Mouse (Mus musculus) stomach, embryonic 14.5 days (tissue): ENCODE measurements around the gene Abca13. TPM values are rescaled to one million over a fixed set of nuclear protein-coding genes. Genes with fewer than 3 reads are reported as not detected.
"Not testable (repeated sequence)": the region's sequence is repeated elsewhere in the genome, so short reads cannot be mapped to it uniquely, and the experiment has no call there.

Source experiments
- ATAC-seq: fragments of 200-750 bp; cut with Nextera tagmentation; 2 replicates; pipeline ENCODE4 v1.8.0; 2017; ENCODE audit warnings: low read depth, moderate TSS enrichment; ENCODE audit not compliant: insufficient number of reproducible peaks, insufficient read depth, low FRiP score
- H3K27ac ChIP-seq: fragments of 300-500 bp; sonication (generic); 2 replicates; pipeline ENCODE4 v1.5.1; 2014; ENCODE audit warnings: mild to moderate bottlenecking, low read length, moderate library complexity, mixed read lengths
- H3K27me3 ChIP-seq: fragments of 300-500 bp; sonication (generic); 2 replicates; pipeline ENCODE4 v1.6.1; 2014; ENCODE audit warnings: low read length, control low read depth, mixed read lengths; ENCODE audit not compliant: control insufficient read depth, insufficient read depth
- H3K36me3 ChIP-seq: fragments of 300-500 bp; sonication (generic); 2 replicates; pipeline ENCODE4 v1.6.1; 2014; ENCODE audit warnings: mild to moderate bottlenecking, control low read depth, low read length, moderate library complexity, mixed read lengths; ENCODE audit not compliant: control insufficient read depth, insufficient read depth
- H3K4me1 ChIP-seq: fragments of 300-500 bp; sonication (generic); 2 replicates; pipeline ENCODE4 v1.6.1; 2014; ENCODE audit warnings: low read length, control low read depth, mixed read lengths; ENCODE audit not compliant: control insufficient read depth, insufficient read depth
- H3K4me2 ChIP-seq: fragments of 300-500 bp; sonication (generic); replicated peaks from 2 replicates; pipeline ENCODE4 v1.6.1; 2014; ENCODE audit warnings: low read depth, low read length, control low read depth
- H3K4me3 ChIP-seq: fragments of 300-500 bp; sonication (generic); 2 replicates; pipeline ENCODE4 v1.5.1; 2014; ENCODE audit warnings: low read depth, low read length, control low read depth
- H3K9ac ChIP-seq: fragments of 300-500 bp; sonication (generic); replicated peaks from 2 replicates; pipeline ENCODE4 v1.6.1; 2014; ENCODE audit warnings: low read depth, mild to moderate bottlenecking, control low read depth, low read length, moderate library complexity, mixed read lengths
- H3K9me3 ChIP-seq: fragments of 300-500 bp; sonication (generic); 2 replicates; pipeline ENCODE4 v1.6.1; 2016; ENCODE audit warnings: low read depth, low read length, control low read depth; ENCODE audit not compliant: control insufficient read depth
- WGBS: fragments of 180-500 bp; shearing (Covaris S2); extraction: QIAGEN DNeasy Blood & Tissue Kit; methylation state at CpG from one replicate; pipeline ENCODE4 v1.1.7; 2014; 5-methylcytosine and 5-hydroxymethylcytosine counted together
- polyA plus RNA-seq: library from polyadenylated mRNA; unstranded; fragments of >200 nt; fragmentation: Nextera tagmentation; extraction: Ambion mirVana; gene quantifications from 2 replicates; pipeline ENCODE4 v1.2.1, GENCODE M21; 2014

Gene Abca13
- polyA plus RNA-seq, 1 experiment from 2014 or later: 0.03 TPM

- H3K4me3 ChIP-seq: no peak overlapping the region
- no peak overlapping the region for H3K9ac ChIP-seq
- H3K27ac ChIP-seq: no peak overlapping the region
- WGBS: 64% methylated on average over 3 of the region's 3 CpGs
- no peak overlapping the region for H3K4me2 ChIP-seq
- ATAC-seq: no peak
- H3K4me1 ChIP-seq: no peaks in the 10 kb centered on the region
- H3K36me3 ChIP-seq: no peaks in the 10 kb centered on the region
- no peaks in the 10 kb centered on the region for H3K27me3 ChIP-seq
- no peaks in the 10 kb centered on the region for H3K9me3 ChIP-seq
These were observed 235.7 kb downstream of the Abca13 start for GRCm38 (mm10) chr11:9427411-9427810.

GRCm38 (mm10) chr11:9432807-9433206 is 241.1 kb downstream of the Abca13 start:
- WGBS: 45% methylated on average over 5 of the region's 5 CpGs
- Histone ChIP-seq H3K4me3 (no peak overlapping the region), H3K27me3 (no peaks in the 10 kb centered on the region), H3K36me3 (no peaks in the 10 kb centered on the region), H3K4me2 (no peak overlapping the region), H3K9ac (no peak overlapping the region), H3K4me1 (no peaks in the 10 kb centered on the region), H3K27ac (no peak overlapping the region), H3K9me3 (no peaks in the 10 kb centered on the region)
- no peak for ATAC-seq

GRCm38 (mm10) chr11:9436617-9437016 is 244.9 kb downstream of the Abca13 start:
- Histone ChIP-seq H3K27ac (no peak overlapping the region), H3K4me2 (no peak overlapping the region), H3K9me3 (no peaks in the 10 kb centered on the region), H3K36me3 (no peaks in the 10 kb centered on the region), H3K9ac (no peak overlapping the region), H3K4me1 (no peaks in the 10 kb centered on the region), H3K27me3 (no peaks in the 10 kb centered on the region), H3K4me3 (no peak overlapping the region)
- ATAC-seq: no peak

- Histone ChIP-seq H3K27ac (no peak overlapping the region), H3K27me3 (no peaks in the 10 kb centered on the region), H3K9me3 (no peaks in the 10 kb centered on the region), H3K36me3 (no peaks in the 10 kb centered on the region), H3K4me1 (no peaks in the 10 kb centered on the region), H3K9ac (no peak overlapping the region), H3K4me3 (no peak overlapping the region), H3K4me2 (no peak overlapping the region)
- 68% methylated on average over 2 of the region's 2 CpGs for WGBS
- ATAC-seq: no peak
These were observed 248.0 kb downstream of the Abca13 start for GRCm38 (mm10) chr11:9439781-9440180.

GRCm38 (mm10) chr11:9441192-9441591 is 249.4 kb downstream of the Abca13 start:
- H3K27ac ChIP-seq: no peak overlapping the region
- H3K9ac ChIP-seq: no peak overlapping the region
- ATAC-seq: no peak
- H3K9me3 ChIP-seq: no peaks in the 10 kb centered on the region
- no peak overlapping the region for H3K4me3 ChIP-seq
- WGBS: 56% methylated on average over 4 of the region's 4 CpGs
- H3K4me2 ChIP-seq: no peak overlapping the region
- H3K4me1 ChIP-seq: no peaks in the 10 kb centered on the region
- no peaks in the 10 kb centered on the region for H3K27me3 ChIP-seq
- no peaks in the 10 kb centered on the region for H3K36me3 ChIP-seq

- ATAC-seq: no peak
- no peak overlapping the region for H3K27ac ChIP-seq
- no peaks in the 10 kb centered on the region for H3K36me3 ChIP-seq
- H3K9me3 ChIP-seq: no peaks in the 10 kb centered on the region
- no peaks in the 10 kb centered on the region for H3K27me3 ChIP-seq
- H3K4me1 ChIP-seq: no peaks in the 10 kb centered on the region
- WGBS: 84% methylated on average over 1 of the region's 1 CpGs
- H3K4me2 ChIP-seq: no peak overlapping the region
- no peak overlapping the region for H3K9ac ChIP-seq
- no peak overlapping the region for H3K4me3 ChIP-seq
These were observed 280.7 kb downstream of the Abca13 start for GRCm38 (mm10) chr11:9472400-9472799.

- Histone ChIP-seq H3K9me3 (no peaks in the 10 kb centered on the region), H3K4me1 (no peaks in the 10 kb centered on the region), H3K27me3 (no peaks in the 10 kb centered on the region), H3K27ac (no peak overlapping the region), H3K9ac (no peak overlapping the region), H3K4me3 (no peak overlapping the region), H3K4me2 (no peak overlapping the region), H3K36me3 (no peaks in the 10 kb centered on the region)
- 16% methylated on average over 6 of the region's 6 CpGs for WGBS
- ATAC-seq: no peak
These were observed 289.8 kb downstream of the Abca13 start for GRCm38 (mm10) chr11:9481511-9481910.

GRCm38 (mm10) chr11:9500326-9501142 is 308.8 kb downstream of the Abca13 start:
- Histone ChIP-seq H3K27ac (no peak overlapping the region), H3K9me3 (no peaks in the 10 kb centered on the region), H3K4me2 (no peak overlapping the region), H3K4me3 (no peak overlapping the region), H3K9ac (no peak overlapping the region), H3K36me3 (no peaks in the 10 kb centered on the region), H3K4me1 (no peaks in the 10 kb centered on the region), H3K27me3 (no peaks in the 10 kb centered on the region)
- ATAC-seq: no peak
- WGBS: 51% methylated on average over 5 of the region's 5 CpGs

- not testable (repeated sequence) for ATAC-seq, H3K4me2 ChIP-seq, H3K4me3 ChIP-seq, H3K9me3 ChIP-seq, H3K36me3 ChIP-seq, H3K27ac ChIP-seq, H3K9ac ChIP-seq, H3K4me1 ChIP-seq, H3K27me3 ChIP-seq
- 81% methylated on average over 2 of the region's 2 CpGs for WGBS
These were observed 323.2 kb downstream of the Abca13 start for GRCm38 (mm10) chr11:9514966-9515365.
